Mouse (Mus musculus) forebrain, embryonic 11.5 days (tissue): ENCODE data around the gene Ttn. TPM values are rescaled to one million over a fixed set of nuclear protein-coding genes. Genes with fewer than 3 reads are reported as not detected.

ENCODE experiments used
- ATAC-seq: fragments of 200-750 bp; cut with Nextera tagmentation; replicated peaks from 2 replicates; pipeline ENCODE4 v1.8.0; 2017; ENCODE audit warnings: moderate TSS enrichment; ENCODE audit not compliant: low FRiP score
- DNase-seq: peaks from one replicate; pipeline ENCODE4 v3.0.0-alpha.2; 2017; ENCODE audit warnings: low spot score
- H3K27ac ChIP-seq: fragments of 300-500 bp; sonication (generic); 2 replicates; pipeline ENCODE4 v1.5.1; 2014; ENCODE audit warnings: low read depth, low read length
- H3K27me3 ChIP-seq: fragments of 300-500 bp; sonication (generic); 2 replicates; pipeline ENCODE4 v1.6.1; 2014; ENCODE audit warnings: mild to moderate bottlenecking, low read length, mixed read lengths; ENCODE audit not compliant: control insufficient read depth, insufficient read depth
- H3K36me3 ChIP-seq: fragments of 300-500 bp; sonication (generic); 2 replicates; pipeline ENCODE4 v1.6.1; 2014; ENCODE audit warnings: mild to moderate bottlenecking, low read length, moderate library complexity, mixed read lengths; ENCODE audit not compliant: control insufficient read depth, insufficient read depth
- H3K4me1 ChIP-seq: fragments of 300-500 bp; sonication (generic); replicated peaks from 2 replicates; pipeline ENCODE4 v1.6.1; 2014; ENCODE audit warnings: low read length, mixed read lengths; ENCODE audit not compliant: control insufficient read depth, insufficient read depth
- H3K4me2 ChIP-seq: fragments of 300-500 bp; sonication (generic); 2 replicates; pipeline ENCODE4 v1.6.1; 2014; ENCODE audit warnings: low read depth, mild to moderate bottlenecking, low read length, moderate library complexity, mixed read lengths; ENCODE audit not compliant: severe bottlenecking
- H3K4me3 ChIP-seq: fragments of 300-500 bp; sonication (generic); 2 replicates; pipeline ENCODE4 v1.5.1; 2014; ENCODE audit warnings: low read depth, low read length
- H3K9ac ChIP-seq: fragments of 300-500 bp; sonication (generic); 2 replicates; pipeline ENCODE4 v1.6.1; 2014; ENCODE audit warnings: low read length
- H3K9me3 ChIP-seq: fragments of 300-500 bp; sonication (generic); 2 replicates; pipeline ENCODE4 v1.6.1; 2016; ENCODE audit warnings: low read length, mixed read lengths; ENCODE audit not compliant: control insufficient read depth
- WGBS: fragments of 180-500 bp; shearing (Covaris S2); extraction: QIAGEN DNeasy Blood & Tissue Kit; methylation state at CpG from one replicate; pipeline ENCODE4 v1.1.7; 2014; 5-methylcytosine and 5-hydroxymethylcytosine counted together
- polyA plus RNA-seq: library from polyadenylated mRNA; unstranded; fragments of >200 nt; fragmentation: Nextera tagmentation; extraction: Ambion mirVana; gene quantifications from 2 replicates; pipeline ENCODE4 v1.2.1, GENCODE M21; 2014

Ttn gene
- polyA plus RNA-seq, 1 experiment from 2014 or later = 0.04 TPM

- H3K9me3 ChIP-seq = no peaks in the 10 kb centered on the region
- H3K36me3 ChIP-seq = no peaks in the 10 kb centered on the region; the same call in 1 of the 2 replicates
- DNase-seq = no peak
- no peak overlapping the region for H3K9ac ChIP-seq
- no peak overlapping the region for H3K4me3 ChIP-seq
- no peak overlapping the region for H3K4me2 ChIP-seq
- ATAC-seq = no peak
- no peaks in the 10 kb centered on the region for H3K4me1 ChIP-seq
- WGBS = 85% methylated on average over 5 of the region's 5 CpGs
- H3K27ac ChIP-seq = no peak overlapping the region
- no peaks in the 10 kb centered on the region for H3K27me3 ChIP-seq
These were observed 315.1 kb downstream of the Ttn start for GRCm38 (mm10) chr2:76667200-76667599.

DNA sequence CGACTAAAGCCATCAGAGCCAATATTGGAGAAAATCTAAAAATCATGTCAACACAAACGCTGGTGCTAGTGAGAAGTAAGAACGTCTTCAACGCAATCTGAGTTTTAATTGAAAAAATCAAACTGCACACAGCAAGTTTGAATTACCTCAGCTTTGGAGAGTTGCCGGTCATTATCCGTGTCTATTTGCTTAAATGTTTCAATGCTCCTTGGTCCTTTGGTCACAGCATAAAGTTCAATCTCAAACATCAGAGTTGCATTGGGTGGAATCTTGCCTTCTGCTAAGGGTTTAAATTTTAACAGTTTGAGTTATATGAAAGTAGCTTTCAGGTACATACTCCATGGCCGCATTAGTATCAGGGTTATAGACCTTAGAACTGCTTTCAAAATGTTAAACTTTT is 316.8 kb downstream of the Ttn start:
- ATAC-seq = no peak
- Histone ChIP-seq H3K4me1 (no peaks in the 10 kb centered on the region), H3K27ac (no peak overlapping the region), H3K27me3 (no peaks in the 10 kb centered on the region), H3K9ac (no peak overlapping the region), H3K9me3 (no peaks in the 10 kb centered on the region), H3K36me3 (no peaks in the 10 kb centered on the region; the same call in 1 of the 2 replicates), H3K4me2 (no peak overlapping the region), H3K4me3 (no peak overlapping the region)
- WGBS = 95% methylated on average over 7 of the region's 7 CpGs
- DNase-seq = no peak

- H3K27me3 ChIP-seq = no peaks in the 10 kb centered on the region
- H3K9me3 ChIP-seq = no peaks in the 10 kb centered on the region
- no peaks in the 10 kb centered on the region; the same call in 1 of the 2 replicates for H3K36me3 ChIP-seq
- H3K4me2 ChIP-seq = no peak overlapping the region
- no peak overlapping the region for H3K4me3 ChIP-seq
- no peak overlapping the region for H3K9ac ChIP-seq
- no peak overlapping the region for H3K27ac ChIP-seq
- DNase-seq (no peak), ATAC-seq (no peak)
- no peaks in the 10 kb centered on the region for H3K4me1 ChIP-seq
- 58% methylated on average over 7 of the region's 8 CpGs for WGBS
These were observed 322.9 kb downstream of the Ttn start for GRCm38 (mm10) chr2:76659419-76659818.

DNA sequence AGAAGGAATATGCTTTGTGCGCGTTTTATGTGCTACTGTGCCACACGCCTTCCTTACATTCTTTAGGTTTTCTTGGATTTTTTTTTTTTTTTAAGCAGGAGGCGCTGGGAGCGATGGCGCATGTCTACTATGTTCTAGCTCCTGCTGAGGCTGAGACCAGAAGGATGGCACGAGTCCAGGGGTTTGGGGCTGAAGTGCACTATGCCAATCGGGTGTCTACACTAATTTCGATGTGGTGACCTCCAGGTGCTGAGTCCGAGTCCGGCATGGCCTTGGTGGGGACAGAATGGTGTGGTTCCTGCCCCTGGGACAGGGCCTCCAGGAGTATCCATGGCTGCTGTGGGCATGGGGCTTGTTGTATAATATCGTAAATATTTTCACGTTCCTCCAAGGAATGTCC is 323.8 kb downstream of the Ttn start:
- Histone ChIP-seq H3K4me3 (no peak overlapping the region), H3K4me1 (no peaks in the 10 kb centered on the region), H3K36me3 (no peaks in the 10 kb centered on the region; the same call in 1 of the 2 replicates), H3K9me3 (no peaks in the 10 kb centered on the region), H3K9ac (no peak overlapping the region), H3K27ac (no peak overlapping the region), H3K27me3 (no peaks in the 10 kb centered on the region), H3K4me2 (no peak overlapping the region)
- no peak for DNase-seq
- 82% methylated on average over 13 of the region's 13 CpGs for WGBS
- no peak for ATAC-seq

GRCm38 (mm10) chr2:76655982-76656381 is 326.4 kb downstream of the Ttn start:
- H3K4me1 ChIP-seq = no peaks in the 10 kb centered on the region
- no peaks in the 10 kb centered on the region for H3K9me3 ChIP-seq
- no peak overlapping the region for H3K4me2 ChIP-seq
- H3K36me3 ChIP-seq = no peaks in the 10 kb centered on the region
- 20% methylated on average over 1 of the region's 1 CpGs for WGBS
- H3K4me3 ChIP-seq = no peak overlapping the region
- H3K9ac ChIP-seq = no peak overlapping the region
- no peak for DNase-seq
- no peak for ATAC-seq
- no peaks in the 10 kb centered on the region for H3K27me3 ChIP-seq
- H3K27ac ChIP-seq = no peak overlapping the region

GRCm38 (mm10) chr2:76655444-76655843 is 326.9 kb downstream of the Ttn start:
- H3K9me3 ChIP-seq = no peaks in the 10 kb centered on the region
- ATAC-seq (no peak), DNase-seq (no peak)
- no peak overlapping the region for H3K4me2 ChIP-seq
- 81% methylated on average over 3 of the region's 3 CpGs for WGBS
- no peaks in the 10 kb centered on the region for H3K4me1 ChIP-seq
- no peaks in the 10 kb centered on the region for H3K36me3 ChIP-seq
- no peak overlapping the region for H3K27ac ChIP-seq
- H3K4me3 ChIP-seq = no peak overlapping the region
- no peaks in the 10 kb centered on the region for H3K27me3 ChIP-seq
- H3K9ac ChIP-seq = no peak overlapping the region

- no peak overlapping the region for H3K27ac ChIP-seq
- ATAC-seq = no peak
- no peak overlapping the region for H3K4me2 ChIP-seq
- no peaks in the 10 kb centered on the region for H3K9me3 ChIP-seq
- WGBS = 76% methylated on average over 5 of the region's 5 CpGs
- no peak for DNase-seq
- H3K27me3 ChIP-seq = no peaks in the 10 kb centered on the region
- no peak overlapping the region for H3K9ac ChIP-seq
- H3K4me3 ChIP-seq = no peak overlapping the region
- no peaks in the 10 kb centered on the region for H3K36me3 ChIP-seq
- no peaks in the 10 kb centered on the region for H3K4me1 ChIP-seq
These were observed 327.7 kb downstream of the Ttn start for GRCm38 (mm10) chr2:76654646-76655045.

Other genes with a start within 250 kb of the Ttn start
- 2.4 and 3.4 TPM in 2 replicates for gene Ccdc141, start 188.1 kb upstream of the Ttn start, polyA plus RNA-seq